Mouse (Mus musculus): Measurements from ENCODE around the gene Samd4. TPM values are rescaled to one million over a fixed set of nuclear protein-coding genes. Genes with fewer than 3 reads are reported as not detected.
A peak's percentile ranks its signal among the peaks of the same experiment; 100 is the strongest.

Samd4 gene
- polyA plus RNA-seq, 1 experiment from 2014 or later = 3.3 TPM

- Histone ChIP-seq H3K4me1 (peaks cover 5% of the 10 kb centered on the region; the same call in 1 of the 2 replicates), H3K36me3 (no peaks in the 10 kb centered on the region), H3K4me3 (no peak overlapping the region), H3K9me3 (replicated peaks) (no peaks in the 10 kb centered on the region), H3K27ac (replicated peaks) (no peak overlapping the region), H3K27me3 (ENCODE audit: low read depth, poor library complexity, severe bottlenecking) (no peaks in the 10 kb centered on the region)
- 82% methylated on average over 7 of the region's 7 CpGs for WGBS
- DNase-seq (ENCODE audit: low spot score) = no peak
Measured at GRCm38 (mm10) chr14:47117522-47117921, 234.9 kb downstream of the Samd4 start.

DNA sequence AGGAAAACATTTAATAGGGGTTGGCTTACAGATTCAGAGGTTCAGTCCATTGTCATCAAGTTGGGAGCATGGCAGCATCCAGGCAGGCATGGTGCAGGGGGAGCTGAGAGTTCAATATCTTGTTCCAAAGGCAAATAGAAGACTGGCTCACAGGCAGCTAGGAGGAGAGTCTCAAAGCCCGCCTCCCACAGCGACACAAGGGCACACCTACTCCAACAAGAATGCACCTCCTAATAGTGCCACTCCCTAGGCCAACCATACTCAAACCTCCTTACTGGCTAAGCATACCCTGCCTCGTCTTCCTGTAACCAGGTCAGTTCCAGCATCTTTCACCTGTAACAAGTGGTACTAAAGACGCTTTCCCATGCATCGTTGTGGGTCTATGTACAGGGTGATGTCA is 245.3 kb downstream of the Samd4 start:
- no peaks in the 10 kb centered on the region for H3K4me1 ChIP-seq
- no peak for DNase-seq (ENCODE audit: low spot score)
- no peak overlapping the region for H3K27ac ChIP-seq (replicated peaks)
- H3K27me3 ChIP-seq (ENCODE audit: low read depth, poor library complexity, severe bottlenecking) = no peaks in the 10 kb centered on the region
- WGBS = 82% methylated on average over 5 of the region's 5 CpGs
- no peak overlapping the region for H3K4me3 ChIP-seq
- no peaks in the 10 kb centered on the region for H3K36me3 ChIP-seq
- H3K9me3 ChIP-seq (replicated peaks) = no peaks in the 10 kb centered on the region

DNA sequence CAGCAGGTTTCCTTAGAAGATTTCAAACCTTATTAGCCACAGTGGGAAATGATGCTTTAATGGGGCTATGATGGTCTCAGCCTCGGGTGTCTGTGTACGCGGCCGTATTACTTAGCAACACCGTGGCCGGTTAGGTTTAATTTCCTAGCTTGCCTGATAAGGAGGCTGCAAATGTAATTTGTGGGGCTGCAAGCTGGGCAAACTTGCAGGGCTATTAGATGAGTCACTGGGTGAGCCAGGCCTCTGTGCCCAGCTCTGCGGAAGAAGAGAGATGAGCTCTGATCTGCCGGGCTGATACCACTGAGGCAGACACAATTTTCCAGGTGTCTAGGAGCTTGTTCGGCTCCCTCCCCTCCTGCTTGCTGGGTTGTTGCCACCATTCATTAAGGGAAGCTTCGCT is 251.3 kb downstream of the Samd4 start:
- H3K36me3 ChIP-seq = no peaks in the 10 kb centered on the region
- WGBS = 86% methylated on average over 10 of the region's 10 CpGs
- H3K27me3 ChIP-seq (ENCODE audit: low read depth, poor library complexity, severe bottlenecking) = no peaks in the 10 kb centered on the region

GRCm38 (mm10) chr14:47136637-47137036 is 254.0 kb downstream of the Samd4 start:
- WGBS = 88% methylated on average over 5 of the region's 5 CpGs

More for the DNA sequence above, 251.3 kb downstream of the Samd4 start:
- Histone ChIP-seq H3K4me3 (no peak overlapping the region), H3K27ac (replicated peaks) (no peak overlapping the region), H3K9me3 (replicated peaks) (no peaks in the 10 kb centered on the region), H3K4me1 (no peaks in the 10 kb centered on the region)
- DNase-seq (ENCODE audit: low spot score) = no peak

DNA sequence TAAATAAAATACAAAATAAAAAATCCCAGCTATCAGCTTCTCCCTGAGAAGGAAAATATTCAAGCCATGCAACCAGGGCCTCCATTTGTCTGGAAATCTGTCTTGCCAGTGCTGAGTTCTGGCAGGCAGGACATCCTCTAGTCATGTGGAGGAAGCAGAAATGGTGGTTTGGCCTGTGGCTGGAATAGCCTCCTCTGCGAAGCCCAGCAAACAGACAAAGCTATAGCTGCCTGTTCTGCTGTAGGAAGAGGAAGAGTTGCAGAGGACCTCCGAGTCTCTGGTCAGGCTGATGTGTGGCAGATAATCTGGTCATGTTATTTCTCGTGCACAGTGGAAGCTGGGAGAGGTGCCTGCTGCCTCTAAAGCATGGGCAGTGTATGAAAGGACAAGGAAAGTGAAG is 256.2 kb downstream of the Samd4 start:
- no peak for DNase-seq (ENCODE audit: low spot score)
- H3K36me3 ChIP-seq = no peaks in the 10 kb centered on the region
- no peaks in the 10 kb centered on the region for H3K27me3 ChIP-seq (ENCODE audit: low read depth, poor library complexity, severe bottlenecking)
- H3K9me3 ChIP-seq (replicated peaks) = no peaks in the 10 kb centered on the region
- WGBS = 83% methylated on average over 3 of the region's 3 CpGs
- H3K4me3 ChIP-seq = no peak overlapping the region
- no peaks in the 10 kb centered on the region for H3K4me1 ChIP-seq
- H3K27ac ChIP-seq (replicated peaks) = no peak overlapping the region

More at GRCm38 (mm10) chr14:47136637-47137036, 254.0 kb downstream of the Samd4 start:
- Histone ChIP-seq H3K36me3 (no peaks in the 10 kb centered on the region), H3K9me3 (replicated peaks) (no peaks in the 10 kb centered on the region), H3K27ac (replicated peaks) (no peak overlapping the region), H3K27me3 (ENCODE audit: low read depth, poor library complexity, severe bottlenecking) (no peaks in the 10 kb centered on the region), H3K4me3 (no peak overlapping the region), H3K4me1 (no peaks in the 10 kb centered on the region)
- DNase-seq (ENCODE audit: low spot score) = no peak

GRCm38 (mm10) chr14:47144326-47144725 is 261.7 kb downstream of the Samd4 start:
- Histone ChIP-seq H3K27me3 (ENCODE audit: low read depth, poor library complexity, severe bottlenecking) (no peaks in the 10 kb centered on the region), H3K4me3 (no peak overlapping the region), H3K27ac (replicated peaks) (no peak overlapping the region), H3K9me3 (replicated peaks) (no peaks in the 10 kb centered on the region), H3K36me3 (no peaks in the 10 kb centered on the region), H3K4me1 (no peaks in the 10 kb centered on the region)
- 95% methylated on average over 5 of the region's 5 CpGs for WGBS
- no peak for DNase-seq (ENCODE audit: low spot score)

DNA sequence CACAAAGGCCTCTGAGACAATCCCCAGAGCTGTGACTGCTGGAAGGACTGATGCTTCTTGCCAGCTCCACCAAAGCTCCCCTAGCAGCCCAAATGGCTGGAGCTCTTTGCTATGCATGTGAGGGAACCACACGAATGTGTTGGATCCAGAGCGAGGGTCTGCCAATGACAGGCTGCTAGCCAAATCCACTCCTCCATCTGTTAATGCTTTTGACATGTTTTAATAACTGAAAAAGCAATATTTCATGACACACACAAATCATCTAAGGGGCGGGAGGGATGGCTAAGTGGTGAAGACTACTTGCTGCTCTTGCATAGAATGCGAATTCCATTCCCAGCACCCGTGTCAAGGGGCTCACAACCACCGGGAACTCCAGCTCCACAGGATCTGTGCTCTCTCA is 268.7 kb downstream of the Samd4 start:
- Histone ChIP-seq H3K4me1 (no peaks in the 10 kb centered on the region), H3K9me3 (replicated peaks) (no peaks in the 10 kb centered on the region), H3K4me3 (no peak overlapping the region), H3K27me3 (ENCODE audit: low read depth, poor library complexity, severe bottlenecking) (no peaks in the 10 kb centered on the region), H3K27ac (replicated peaks) (no peak overlapping the region), H3K36me3 (no peaks in the 10 kb centered on the region)
- DNase-seq (ENCODE audit: low spot score) = no peak
- WGBS = 89% methylated on average over 6 of the region's 6 CpGs

GRCm38 (mm10) chr14:47154303-47154702 is 271.6 kb downstream of the Samd4 start:
- Histone ChIP-seq H3K27ac (replicated peaks) (no peak overlapping the region), H3K36me3 (no peaks in the 10 kb centered on the region), H3K27me3 (ENCODE audit: low read depth, poor library complexity, severe bottlenecking) (no peaks in the 10 kb centered on the region), H3K4me1 (no peaks in the 10 kb centered on the region), H3K4me3 (no peak overlapping the region), H3K9me3 (replicated peaks) (no peaks in the 10 kb centered on the region)
- no peak for DNase-seq (ENCODE audit: low spot score)
- WGBS = 96% methylated on average over 3 of the region's 3 CpGs

Small RNA genes lying within 50 kb of the gene (microRNA-seq; reads per million reads assigned to microRNA genes)
- 7.5 reads per million, percentile 18 among the genes with 10 or more reads in this experiment for gene Mir378c

Other genes starting within 250 kb of the Samd4 start
- gene Cdkn3, start 122.3 kb upstream of the Samd4 start, polyA plus RNA-seq (2016; fragmentation: Nextera tagmentation; extraction: Ambion mirVana) = 51.4 and 56.5 TPM in 2 replicates
- gene Cnih1, start 94.4 kb upstream of the Samd4 start, polyA plus RNA-seq (2016; fragmentation: Nextera tagmentation; extraction: Ambion mirVana) = 208 and 222 TPM in 2 replicates
- 97.0 and 101 TPM in 2 replicates for gene Gmfb, start 60.6 kb upstream of the Samd4 start, polyA plus RNA-seq (2016; fragmentation: Nextera tagmentation; extraction: Ambion mirVana)
- gene Cgrrf1, start 50.7 kb upstream of the Samd4 start, polyA plus RNA-seq (2016; fragmentation: Nextera tagmentation; extraction: Ambion mirVana) = 36.4 and 37.6 TPM in 2 replicates

All from midbrain, embryonic 10.5 days (tissue).